Mouse (Mus musculus): ENCODE measurements around the gene Map3k20. TPM values are rescaled to one million over a fixed set of nuclear protein-coding genes. Genes with fewer than 3 reads are reported as not detected.

Map3k20 gene
- polyA plus RNA-seq, 1 experiment from 2014 or later, result 4.8 TPM

- H3K36me3 ChIP-seq (replicated peaks; ENCODE audit: insufficient read depth, low read length), result no peaks in the 10 kb centered on the region
- H3K4me1 ChIP-seq (ENCODE audit: insufficient read depth), result no peaks in the 10 kb centered on the region
- no peak overlapping the region for H3K27ac ChIP-seq (ENCODE audit: low read depth)
- H3K9ac ChIP-seq (replicated peaks), result no peak overlapping the region
- TF ChIP-seq CTCF (IDR thresholded peaks at IDR 0.05; ENCODE audit: low read depth), result no peak
- TF ChIP-seq EP300 (IDR thresholded peaks at IDR 0.05; ENCODE audit: low read depth), result no peak
- no peak overlapping the region for H3K4me3 ChIP-seq (ENCODE audit: low read depth, low read length)
- WGBS (ENCODE audit: insufficient replicate concordance), result 70% methylated on average over 18 of the region's 18 CpGs
- DNase-seq (no peak), ATAC-seq (no peak)
- no peaks in the 10 kb centered on the region for H3K9me3 ChIP-seq (ENCODE audit: low read length)
- H3K4me2 ChIP-seq (ENCODE audit: low read depth, low read length), result no peak overlapping the region
- no peaks in the 10 kb centered on the region for H3K27me3 ChIP-seq (ENCODE audit: insufficient read depth, low read length)
These were observed 32.6 kb upstream of the Map3k20 start for GRCm38 (mm10) chr2:72252510-72253505.

GRCm38 (mm10) chr2:72253882-72254281 lies 31.6 kb upstream of the Map3k20 start:
- DNase-seq (no peak), ATAC-seq (no peak)
- Histone ChIP-seq H3K27me3 (ENCODE audit: insufficient read depth, low read length) (no peaks in the 10 kb centered on the region), H3K9me3 (ENCODE audit: low read length) (no peaks in the 10 kb centered on the region), H3K9ac (replicated peaks) (no peak overlapping the region), H3K4me3 (ENCODE audit: low read depth, low read length) (no peak overlapping the region), H3K4me2 (ENCODE audit: low read depth, low read length) (no peak overlapping the region), H3K36me3 (replicated peaks; ENCODE audit: insufficient read depth, low read length) (no peaks in the 10 kb centered on the region), H3K4me1 (ENCODE audit: insufficient read depth) (no peaks in the 10 kb centered on the region), H3K27ac (ENCODE audit: low read depth) (no peak overlapping the region)
- TF ChIP-seq CTCF (IDR thresholded peaks at IDR 0.05; ENCODE audit: low read depth), result no peak
- no peak for TF ChIP-seq EP300 (IDR thresholded peaks at IDR 0.05; ENCODE audit: low read depth)
- WGBS (ENCODE audit: insufficient replicate concordance), result 69% methylated on average over 4 of the region's 4 CpGs

GRCm38 (mm10) chr2:72254813-72255582 lies 30.4 kb upstream of the Map3k20 start:
- TF ChIP-seq EP300 (IDR thresholded peaks at IDR 0.05; ENCODE audit: low read depth), result no peak
- no peak for TF ChIP-seq CTCF (IDR thresholded peaks at IDR 0.05; ENCODE audit: low read depth)
- peak; percentile 74 for ATAC-seq
- 42% methylated on average over 14 of the region's 14 CpGs for WGBS (ENCODE audit: insufficient replicate concordance)
- Histone ChIP-seq H3K4me1 (ENCODE audit: insufficient read depth) (no peaks in the 10 kb centered on the region), H3K27ac (ENCODE audit: low read depth) (no peak overlapping the region), H3K4me2 (ENCODE audit: low read depth, low read length) (peak overlapping the region; percentile 31), H3K27me3 (ENCODE audit: insufficient read depth, low read length) (no peaks in the 10 kb centered on the region), H3K9ac (replicated peaks) (no peak overlapping the region), H3K4me3 (ENCODE audit: low read depth, low read length) (no peak overlapping the region), H3K9me3 (ENCODE audit: low read length) (no peaks in the 10 kb centered on the region), H3K36me3 (replicated peaks; ENCODE audit: insufficient read depth, low read length) (no peaks in the 10 kb centered on the region)
- peak; percentile 28 for DNase-seq

GRCm38 (mm10) chr2:72260704-72261103 lies 24.7 kb upstream of the Map3k20 start:
- TF ChIP-seq EP300 (IDR thresholded peaks at IDR 0.05; ENCODE audit: low read depth) (no peak), CTCF (IDR thresholded peaks at IDR 0.05; ENCODE audit: low read depth) (no peak)
- Histone ChIP-seq H3K9me3 (ENCODE audit: low read length) (no peaks in the 10 kb centered on the region), H3K4me2 (ENCODE audit: low read depth, low read length) (no peak overlapping the region), H3K27ac (ENCODE audit: low read depth) (0 out of 2 replicates have a peak overlapping the region, but pooled peaks have one; percentile 11), H3K4me3 (ENCODE audit: low read depth, low read length) (no peak overlapping the region), H3K36me3 (replicated peaks; ENCODE audit: insufficient read depth, low read length) (no peaks in the 10 kb centered on the region), H3K4me1 (ENCODE audit: insufficient read depth) (peaks cover 11% of the 10 kb centered on the region), H3K9ac (replicated peaks) (no peak overlapping the region), H3K27me3 (ENCODE audit: insufficient read depth, low read length) (no peaks in the 10 kb centered on the region)
- 33% methylated on average over 1 of the region's 1 CpGs for WGBS (ENCODE audit: insufficient replicate concordance)
- ATAC-seq, result peak; percentile 74
- no peak for DNase-seq

- no peak overlapping the region for H3K4me3 ChIP-seq (ENCODE audit: low read depth, low read length)
- H3K27me3 ChIP-seq (ENCODE audit: insufficient read depth, low read length), result no peaks in the 10 kb centered on the region
- H3K4me1 ChIP-seq (ENCODE audit: insufficient read depth), result peaks cover 11% of the 10 kb centered on the region
- ATAC-seq (peak; percentile 50; the same call in 1 of the 2 replicates), DNase-seq (no peak)
- TF ChIP-seq EP300 (IDR thresholded peaks at IDR 0.05; ENCODE audit: low read depth) (no peak), CTCF (IDR thresholded peaks at IDR 0.05; ENCODE audit: low read depth) (no peak)
- H3K9me3 ChIP-seq (ENCODE audit: low read length), result no peaks in the 10 kb centered on the region
- no peak overlapping the region for H3K9ac ChIP-seq (replicated peaks)
- no peaks in the 10 kb centered on the region for H3K36me3 ChIP-seq (replicated peaks; ENCODE audit: insufficient read depth, low read length)
- WGBS (ENCODE audit: insufficient replicate concordance), result 65% methylated on average over 6 of the region's 6 CpGs
- no peak overlapping the region for H3K4me2 ChIP-seq (ENCODE audit: low read depth, low read length)
- H3K27ac ChIP-seq (ENCODE audit: low read depth), result no peak overlapping the region
These were observed 22.5 kb upstream of the Map3k20 start for GRCm38 (mm10) chr2:72262814-72263480.

Data from liver, postnatal 0 days (tissue).